Mouse (Mus musculus) forebrain, embryonic 14.5 days (tissue): Measurements from ENCODE around the gene Gnptg. TPM values are rescaled to one million over a fixed set of nuclear protein-coding genes. Genes with fewer than 3 reads are reported as not detected.

Experiments used
- ATAC-seq: fragments of 200-750 bp; cut with Nextera tagmentation; 2 replicates; pipeline ENCODE4 v1.8.0; 2017; ENCODE audit warnings: mild to moderate bottlenecking, moderate library complexity
- DNase-seq: peaks from one replicate; pipeline ENCODE4 v3.0.0-alpha.2; 2015; ENCODE audit warnings: low spot score
- H3K27ac ChIP-seq: fragments of 300-500 bp; sonication (generic); 2 replicates; pipeline ENCODE4 v1.5.1; 2014; ENCODE audit warnings: low read depth, mild to moderate bottlenecking, control low read depth, low read length, moderate library complexity
- H3K27me3 ChIP-seq: fragments of 300-500 bp; sonication (generic); replicated peaks from 2 replicates; pipeline ENCODE4 v1.6.1; 2014; ENCODE audit warnings: low read length, control low read depth, mixed read lengths; ENCODE audit not compliant: control insufficient read depth, insufficient read depth
- H3K36me3 ChIP-seq: fragments of 300-500 bp; sonication (generic); 2 replicates; pipeline ENCODE4 v1.6.1; 2014; ENCODE audit warnings: low read length, control low read depth; ENCODE audit not compliant: control insufficient read depth, insufficient read depth
- H3K4me1 ChIP-seq: fragments of 300-500 bp; sonication (generic); 2 replicates; pipeline ENCODE4 v1.6.1; 2014; ENCODE audit warnings: antibody characterized with exemption, low read length, control low read depth; ENCODE audit not compliant: control insufficient read depth, insufficient read depth
- H3K4me2 ChIP-seq: fragments of 300-500 bp; sonication (generic); 2 replicates; pipeline ENCODE4 v1.6.1; 2014; ENCODE audit warnings: mild to moderate bottlenecking, control low read depth, low read length
- H3K4me3 ChIP-seq: fragments of 300-500 bp; sonication (generic); 2 replicates; pipeline ENCODE4 v1.5.1; 2014; ENCODE audit warnings: low read depth, low read length, control low read depth
- H3K9ac ChIP-seq: fragments of 300-500 bp; sonication (generic); 2 replicates; pipeline ENCODE4 v1.6.1; 2014; ENCODE audit warnings: mild to moderate bottlenecking, low read length, control low read depth, moderate library complexity
- H3K9me3 ChIP-seq: fragments of 300-500 bp; sonication (generic); replicated peaks from 2 replicates; pipeline ENCODE4 v1.6.1; 2016; ENCODE audit warnings: low read length, control low read depth, mixed read lengths; ENCODE audit not compliant: control insufficient read depth
- WGBS: fragments of 180-500 bp; shearing (Covaris S2); extraction: QIAGEN DNeasy Blood & Tissue Kit; methylation state at CpG from one replicate; pipeline ENCODE4 v1.1.7; 2014; 5-methylcytosine and 5-hydroxymethylcytosine counted together
- polyA plus RNA-seq: library from polyadenylated mRNA; unstranded; fragments of >200 nt; fragmentation: Nextera tagmentation; extraction: Ambion mirVana; gene quantifications from 2 replicates; pipeline ENCODE4 v1.2.1, GENCODE M21; 2014

Gene Gnptg
- polyA plus RNA-seq, 1 experiment from 2014 or later = 86.8 TPM

- 95% methylated on average over 15 of the region's 15 CpGs for WGBS
- no peak for DNase-seq
- H3K36me3 ChIP-seq = peaks cover 37% of the 10 kb centered on the region
Measured at GRCm38 (mm10) chr17:25219492-25220295, 20.2 kb downstream of the Gnptg start.

GRCm38 (mm10) chr17:25218967-25219366, 21.0 kb downstream of the Gnptg start:
- Histone ChIP-seq H3K9ac (no peak overlapping the region), H3K27me3 (no peaks in the 10 kb centered on the region), H3K27ac (no peak overlapping the region), H3K36me3 (peaks cover 44% of the 10 kb centered on the region), H3K4me2 (no peak overlapping the region), H3K9me3 (no peaks in the 10 kb centered on the region), H3K4me1 (no peaks in the 10 kb centered on the region), H3K4me3 (no peak overlapping the region)
- ATAC-seq (no peak), DNase-seq (no peak)
- 91% methylated on average over 9 of the region's 9 CpGs for WGBS

More at GRCm38 (mm10) chr17:25219492-25220295, 20.2 kb downstream of the Gnptg start:
- Histone ChIP-seq H3K4me3 (no peak overlapping the region), H3K4me2 (no peak overlapping the region), H3K27ac (no peak overlapping the region), H3K4me1 (no peaks in the 10 kb centered on the region), H3K27me3 (no peaks in the 10 kb centered on the region), H3K9ac (no peak overlapping the region), H3K9me3 (no peaks in the 10 kb centered on the region)
- ATAC-seq = no peak

GRCm38 (mm10) chr17:25215431-25215830, 24.5 kb downstream of the Gnptg start:
- ATAC-seq = no peak

GRCm38 (mm10) chr17:25211705-25212104, 28.2 kb downstream of the Gnptg start:
- Histone ChIP-seq H3K9ac (no peak overlapping the region), H3K9me3 (no peaks in the 10 kb centered on the region), H3K27ac (no peak overlapping the region), H3K4me1 (no peaks in the 10 kb centered on the region), H3K27me3 (no peaks in the 10 kb centered on the region), H3K4me3 (no peak overlapping the region), H3K36me3 (peaks cover 82% of the 10 kb centered on the region), H3K4me2 (no peak overlapping the region)
- WGBS = 90% methylated on average over 4 of the region's 4 CpGs
- ATAC-seq (no peak), DNase-seq (no peak)

More at GRCm38 (mm10) chr17:25215431-25215830, 24.5 kb downstream of the Gnptg start:
- Histone ChIP-seq H3K36me3 (peaks cover 63% of the 10 kb centered on the region), H3K4me2 (no peak overlapping the region), H3K4me3 (no peak overlapping the region), H3K27me3 (no peaks in the 10 kb centered on the region), H3K4me1 (no peaks in the 10 kb centered on the region), H3K27ac (no peak overlapping the region), H3K9ac (no peak overlapping the region), H3K9me3 (no peaks in the 10 kb centered on the region)
- no peak for DNase-seq
- 79% methylated on average over 3 of the region's 3 CpGs for WGBS

GRCm38 (mm10) chr17:25210680-25211466, 29.1 kb downstream of the Gnptg start:
- ATAC-seq = no peak
- DNase-seq = peak; percentile 8
- no peak overlapping the region for H3K4me3 ChIP-seq
- H3K4me2 ChIP-seq = no peak overlapping the region
- no peaks in the 10 kb centered on the region for H3K27me3 ChIP-seq
- H3K9me3 ChIP-seq = no peaks in the 10 kb centered on the region
- peaks cover 81% of the 10 kb centered on the region for H3K36me3 ChIP-seq
- no peak overlapping the region for H3K9ac ChIP-seq
- 86% methylated on average over 15 of the region's 15 CpGs for WGBS
- H3K4me1 ChIP-seq = no peaks in the 10 kb centered on the region
- H3K27ac ChIP-seq = peak overlapping the region; percentile 9; the same call in 1 of the 2 replicates

GRCm38 (mm10) chr17:25210006-25210405, 29.9 kb downstream of the Gnptg start:
- 95% methylated on average over 4 of the region's 4 CpGs for WGBS
- Histone ChIP-seq H3K27me3 (no peaks in the 10 kb centered on the region), H3K4me1 (no peaks in the 10 kb centered on the region), H3K9me3 (no peaks in the 10 kb centered on the region), H3K36me3 (peaks cover 79% of the 10 kb centered on the region), H3K27ac (no peak overlapping the region), H3K4me3 (no peak overlapping the region), H3K4me2 (no peak overlapping the region), H3K9ac (no peak overlapping the region)
- ATAC-seq (no peak), DNase-seq (no peak)

- no peak overlapping the region for H3K9ac ChIP-seq
- H3K4me1 ChIP-seq = no peaks in the 10 kb centered on the region
- no peak for DNase-seq
- no peak for ATAC-seq
- peaks cover 72% of the 10 kb centered on the region for H3K36me3 ChIP-seq
- no peak overlapping the region for H3K4me3 ChIP-seq
- 88% methylated on average over 4 of the region's 4 CpGs for WGBS
- H3K27me3 ChIP-seq = no peaks in the 10 kb centered on the region
- no peak overlapping the region for H3K4me2 ChIP-seq
- no peaks in the 10 kb centered on the region for H3K9me3 ChIP-seq
- H3K27ac ChIP-seq = no peak overlapping the region
Measured at GRCm38 (mm10) chr17:25202401-25202800, 37.5 kb downstream of the Gnptg start.

- H3K9me3 ChIP-seq = no peaks in the 10 kb centered on the region
- 4% methylated on average over 16 of the region's 16 CpGs for WGBS
- DNase-seq (no peak), ATAC-seq (no peak)
- peak overlapping the region; percentile 99 for H3K4me3 ChIP-seq
- no peak overlapping the region for H3K27ac ChIP-seq
- H3K4me1 ChIP-seq = peaks cover 18% of the 10 kb centered on the region
- peaks cover 22% of the 10 kb centered on the region for H3K36me3 ChIP-seq
- peak overlapping the region; percentile 94 for H3K4me2 ChIP-seq
- peak overlapping the region; percentile 89 for H3K9ac ChIP-seq
- no peaks in the 10 kb centered on the region for H3K27me3 ChIP-seq
Measured at GRCm38 (mm10) chr17:25189091-25189490, 50.8 kb downstream of the Gnptg start.
